Comparison of ENCODE assay signal across 17 mouse cellular contexts in the genomic region with DNA sequence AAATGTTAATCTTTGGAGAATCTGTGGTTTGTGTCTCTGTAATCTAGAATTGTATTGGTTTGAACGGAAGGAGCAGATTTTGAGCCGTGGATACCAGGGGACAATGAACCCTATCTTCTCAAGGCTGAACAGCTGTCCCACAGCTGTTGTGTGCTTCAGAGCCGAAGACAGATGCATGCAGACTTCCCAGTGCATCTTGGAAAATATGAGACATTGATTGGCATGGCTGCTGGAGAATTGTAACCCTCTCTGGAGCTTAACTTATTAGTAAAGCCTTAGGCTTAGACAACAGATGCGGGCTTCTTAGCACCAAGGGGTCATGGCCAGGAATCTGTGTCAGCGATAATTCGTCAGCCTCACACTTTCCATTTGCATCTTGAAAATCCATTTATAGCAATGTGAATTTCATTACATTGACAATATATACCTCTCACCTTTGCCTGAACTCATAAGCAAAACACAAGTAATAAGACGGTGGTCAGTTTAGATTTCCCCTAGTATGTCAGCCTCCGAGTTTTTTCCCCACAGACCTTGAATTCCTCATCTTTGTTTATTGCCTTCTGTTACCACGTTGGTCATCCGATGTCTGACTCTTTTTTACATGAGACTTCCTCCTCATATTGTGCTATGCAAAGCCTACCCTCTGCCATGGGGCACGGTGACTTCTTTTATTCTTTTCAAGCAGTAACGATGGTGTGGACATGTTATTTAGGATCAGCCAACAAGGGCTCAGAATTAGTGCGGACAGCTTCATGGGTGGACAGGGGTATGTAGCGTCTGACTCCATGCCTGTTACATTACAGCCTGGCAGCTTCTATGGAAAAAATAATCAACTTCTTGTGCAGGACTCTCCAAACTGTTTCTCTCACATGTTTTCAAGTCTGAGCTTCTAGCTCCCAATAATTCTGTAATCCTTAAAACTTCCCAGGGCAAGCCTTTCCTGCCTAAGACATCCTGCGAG. TPM values are rescaled to one million over a fixed set of nuclear protein-coding genes. Genes with fewer than 3 reads are reported as not detected.
DNase-seq lines count a peak whose midpoint lies in the region; TF ChIP-seq lines count a peak whose summit lies in the region.
"Had no signal": no experiment of that assay in that cellular context is flagged by ENCODE, and none has a peak within 500 bp of the region (broad histone marks: within the 10 kb centered on the region; RNA-seq: fewer than 3 reads in every experiment).

No protein-coding gene starts in this region.

- no peaks in the 10 kb centered on the region for H3K79me2 ChIP-seq in C2C12 (ENCODE audit: control insufficient read depth, insufficient read depth)

- H3K36me3 ChIP-seq in C2C12 (ENCODE audit: control insufficient read depth, insufficient read depth) = no peaks in the 10 kb centered on the region
- H3K36me3 ChIP-seq: forebrain, embryonic 12.5 days; midbrain, embryonic 12.5 days had no signal

- H3K4me3 ChIP-seq in C2C12 (ENCODE audit: insufficient read depth, poor library complexity, severe bottlenecking) = no peak overlapping the region
- H3K4me3 ChIP-seq: forebrain, embryonic 12.5 days; midbrain, embryonic 12.5 days had no signal

- intact Hi-C loops in gastrocnemius, postnatal 14 days (cut with DNase I; ENCODE audit: low total_unique reads) = no loop called here
- intact Hi-C loops in heart, postnatal 10 days (cut with DNase I) = no loop called here

- DNase-seq in gastrocnemius, postnatal 25 days = peak; percentile 20
- DNase-seq in gastrocnemius, postnatal 14 days = no peak
- DNase-seq in heart, postnatal 10 days = peak; percentile 64 to 81
- DNase-seq in lung, postnatal 36 days = peak; percentile 28
- no peak for DNase-seq in cerebellum, adult 8-10 months
- DNase-seq in right cerebral cortex, postnatal 36 days (ENCODE audit: low spot score in 2 of 2) = no peak
- DNase-seq in adrenal gland, adult (ENCODE audit: inconsistent age in 2 of 2, low spot score in 1 of 2) = no peak
- DNase-seq: B cell, adult 2 months; cerebellum, adult 2 months; gastrocnemius, postnatal 36 days; kidney, adult 18-20 months; liver, postnatal 0 days had no signal

- H3K79me3 ChIP-seq in C2C12 (ENCODE audit: low read depth) = no peaks in the 10 kb centered on the region

- no peaks in the 10 kb centered on the region for H3K27me3 ChIP-seq in C2C12 (ENCODE audit: control insufficient read depth, insufficient read depth, insufficient read length)
- H3K27me3 ChIP-seq: forebrain, embryonic 12.5 days; midbrain, embryonic 12.5 days had no signal

- H3ac ChIP-seq in C2C12 (ENCODE audit: control insufficient read depth, insufficient read length, low read depth) = peak overlapping the region; percentile 2

- TF ChIP-seq CTCF in C2C12 (IDR thresholded peaks at IDR 0.05; ENCODE audit: control insufficient read depth, insufficient read depth, insufficient read length) = no peak

TF ChIP-seq in C2C12, 6 proteins besides CTCF, POLR2A, EP300 and RAD21:
- TF ChIP-seq MAX (IDR thresholded peaks at IDR 0.05) (no peak), MYOG (IDR thresholded peaks at IDR 0.05; ENCODE audit: control insufficient read depth, extremely low read depth, insufficient read length) (no peak), MYOD1 (IDR thresholded peaks at IDR 0.05; ENCODE audit: control insufficient read depth, insufficient read length, low read depth) (peak; percentile 100), USF1 (IDR thresholded peaks at IDR 0.05; ENCODE audit: low read depth) (no peak)

RNA-seq across cellular contexts. Expression of a gene that starts 11.7 kb away (rescaled TPM):
- 1 to 10 TPM; 3.6 to 4.6 TPM for total RNA-seq in gastrocnemius, postnatal 25 days (2021)
- total RNA-seq in gastrocnemius, postnatal 14 days (2021) = 10 to 100 TPM; 16.1 to 22.9 TPM
- polyA plus RNA-seq in C2C12 (2012; fragmentation: generic; extraction: Trizol) = 4.4 TPM
- total RNA-seq in heart, postnatal 10 days (2021) = 1 to 10 TPM in 1 of 2 experiments, under 1 TPM in 1; 0.60 to 1.1 TPM
- total RNA-seq: layer of hippocampus, adult 18-20 months; left cerebral cortex, postnatal 25 days had no signal

RNA-seq across cellular contexts. Expression of a gene that starts 41.1 kb away (rescaled TPM):
- total RNA-seq in gastrocnemius, postnatal 25 days (2021) = 10 to 100 TPM; 16.3 to 19.7 TPM
- total RNA-seq in gastrocnemius, postnatal 14 days (2021) = 10 to 100 TPM; 19.0 to 20.7 TPM
- polyA plus RNA-seq in C2C12 (2012; fragmentation: generic; extraction: Trizol) = 19.7 TPM
- 10 to 100 TPM; 19.4 to 21.2 TPM for total RNA-seq in heart, postnatal 10 days (2021)

Comparison
In these comparisons a context has a peak if more than half of its experiments do, and no peak if none do; other contexts are left out.
1. DNase-seq: peak in gastrocnemius, postnatal 25 days (single experiment), heart, postnatal 10 days (2 of 2) and lung, postnatal 36 days (single experiment); none in gastrocnemius, postnatal 14 days (single experiment), cerebellum, adult 8-10 months (single experiment), right cerebral cortex, postnatal 36 days (0 of 2) and adrenal gland, adult (0 of 2).